Mouse (Mus musculus) kidney, adult 11 months (tissue): ENCODE measurements around the gene AL732309.1.

ENCODE experiments used
- DNase-seq: peaks from one replicate; pipeline ENCODE4 v3.0.0; 2022

Gene AL732309.1

DNA sequence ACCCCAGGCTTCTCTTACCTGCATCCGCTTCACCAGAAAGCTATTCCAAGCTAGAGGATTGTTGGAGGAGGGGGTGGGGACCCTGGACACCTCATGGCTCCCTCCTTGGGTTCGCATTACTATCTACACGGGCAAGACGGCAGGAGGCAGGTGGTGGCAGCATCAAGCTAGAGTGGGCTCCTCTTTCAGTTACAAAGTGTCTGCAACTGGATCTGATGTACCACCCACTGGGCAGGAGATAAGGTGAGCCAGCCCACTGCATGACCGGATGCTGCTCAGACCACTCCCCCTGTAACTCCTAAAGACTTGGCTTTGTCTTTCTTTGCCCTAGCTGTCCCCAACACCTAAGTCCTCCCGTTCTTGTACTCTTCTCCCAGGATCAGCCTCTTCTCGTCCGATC lies 10.0 kb downstream of the AL732309.1 start, which contains the start of gene Rnf224:
Gene Rnf224 (minus strand): TSS at position 174 of the 400 bp plus-strand sequence.
- DNase-seq = no peak

DNA sequence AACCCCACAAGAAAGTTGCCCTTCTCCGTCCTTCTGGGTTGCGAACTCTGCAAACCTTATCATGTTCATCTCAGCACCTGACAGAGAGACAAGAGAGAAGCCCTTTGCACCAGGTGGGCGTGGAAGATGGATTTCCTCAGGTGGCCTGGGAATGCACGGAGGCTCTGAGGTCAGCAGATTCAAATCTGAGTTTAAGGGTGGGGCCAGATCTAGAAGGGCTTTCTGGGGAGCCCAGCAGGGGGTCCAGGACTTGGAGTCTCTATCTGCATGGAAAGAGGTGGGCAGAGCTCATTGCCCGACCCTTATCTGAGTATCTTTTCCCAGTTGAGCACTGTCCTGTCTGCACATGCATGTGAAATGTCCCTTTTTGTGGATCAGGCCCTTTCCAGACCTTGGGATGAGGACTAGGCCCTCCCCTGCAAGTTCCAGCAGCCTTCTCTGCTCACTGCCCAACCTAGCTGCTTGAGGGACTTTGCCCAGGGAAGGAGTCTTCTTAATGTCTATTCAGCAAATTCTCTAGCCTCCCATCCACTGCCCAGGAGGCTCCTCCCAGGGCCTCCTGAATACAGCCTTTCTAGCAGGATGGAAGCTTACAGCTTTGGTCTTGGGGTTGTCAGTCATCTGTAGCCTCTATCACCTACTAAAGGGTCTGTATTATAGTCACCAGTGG lies 12.0 kb downstream of the AL732309.1 start:
- DNase-seq = peak; percentile 78

DNA sequence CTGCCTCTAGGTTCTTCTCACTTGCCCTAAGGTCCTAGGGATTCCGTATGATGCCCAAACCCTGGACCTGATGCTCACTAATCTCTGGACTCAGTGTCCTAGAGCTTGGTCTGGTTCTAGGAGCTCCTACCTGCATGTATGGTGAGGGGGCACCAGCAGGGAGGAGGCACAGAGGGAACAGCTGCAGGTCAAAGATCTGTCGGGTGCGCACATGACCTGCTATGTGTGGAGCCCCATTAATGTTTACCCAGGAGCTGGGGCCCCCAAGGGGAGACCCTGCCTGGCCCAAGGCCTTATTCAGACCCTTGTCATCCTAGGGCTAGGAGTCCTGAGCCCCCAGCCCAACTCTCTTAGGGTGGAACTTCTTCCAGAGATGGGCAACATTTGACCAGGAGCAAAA lies 12.6 kb downstream of the AL732309.1 start, which contains the start of gene Slc34a3:
Gene Slc34a3 (minus strand): TSS at position 315 of the 400 bp plus-strand sequence.
- peak; percentile 63 for DNase-seq

DNA sequence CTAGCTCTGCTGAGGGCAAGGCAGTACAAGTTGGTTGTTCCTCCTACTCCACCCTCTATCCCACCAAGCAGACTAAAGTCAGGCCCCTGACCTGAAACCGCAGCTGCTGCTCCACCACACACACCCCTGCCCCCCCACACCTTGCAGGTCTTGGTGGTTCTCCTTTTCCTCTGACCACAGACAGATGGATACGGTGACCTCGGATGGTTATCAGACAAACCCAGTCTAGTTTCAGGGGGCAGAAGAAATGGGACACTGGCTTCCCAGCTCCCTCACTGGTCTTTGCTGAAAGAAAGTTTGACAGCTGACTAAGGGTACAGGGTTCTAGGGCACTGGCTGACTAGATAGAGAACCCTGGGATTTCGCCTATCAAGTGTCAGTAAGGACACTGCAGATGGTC lies 13.2 kb downstream of the AL732309.1 start:
- DNase-seq = no peak

DNA sequence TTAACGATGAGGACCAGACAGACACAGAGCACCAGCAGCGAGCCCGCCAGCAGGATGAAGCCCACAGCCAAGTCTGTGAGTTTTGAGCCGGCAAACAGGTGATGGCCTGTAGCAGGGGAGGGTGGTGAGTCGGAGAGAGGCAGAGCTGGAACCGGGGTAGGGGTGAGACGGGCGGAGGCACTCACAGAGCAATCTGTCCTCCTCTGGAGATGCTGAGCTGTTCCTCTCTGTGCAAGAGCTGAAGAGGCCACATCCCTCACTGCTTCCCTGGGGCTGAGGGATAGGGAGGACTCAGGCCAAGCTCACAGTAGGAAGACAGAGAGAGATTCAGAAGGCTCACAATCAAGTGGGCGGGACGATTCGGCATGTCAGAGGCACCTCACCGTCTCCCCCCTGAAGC lies 15.6 kb downstream of the AL732309.1 start:
- no peak for DNase-seq

DNA sequence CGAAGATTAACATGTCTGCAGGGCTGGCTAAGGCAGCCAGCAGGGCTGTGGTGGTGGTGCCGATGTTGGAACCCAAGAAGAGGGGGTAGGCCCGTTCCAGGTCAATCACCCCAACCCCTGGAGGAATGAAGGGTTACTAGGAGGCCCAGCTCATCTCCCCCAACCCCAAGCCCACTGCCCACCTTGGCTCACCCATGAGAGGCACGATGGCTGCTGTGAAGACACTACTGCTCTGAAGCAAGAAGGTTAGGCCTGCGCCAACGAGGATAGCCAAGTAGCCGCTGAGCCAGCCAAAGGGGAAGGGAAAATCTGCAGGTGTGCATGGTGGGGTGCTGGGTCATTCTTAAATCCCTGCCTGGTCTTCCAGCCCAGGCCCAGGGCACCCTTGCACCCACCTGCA lies 16.1 kb downstream of the AL732309.1 start:
- no peak for DNase-seq

DNA sequence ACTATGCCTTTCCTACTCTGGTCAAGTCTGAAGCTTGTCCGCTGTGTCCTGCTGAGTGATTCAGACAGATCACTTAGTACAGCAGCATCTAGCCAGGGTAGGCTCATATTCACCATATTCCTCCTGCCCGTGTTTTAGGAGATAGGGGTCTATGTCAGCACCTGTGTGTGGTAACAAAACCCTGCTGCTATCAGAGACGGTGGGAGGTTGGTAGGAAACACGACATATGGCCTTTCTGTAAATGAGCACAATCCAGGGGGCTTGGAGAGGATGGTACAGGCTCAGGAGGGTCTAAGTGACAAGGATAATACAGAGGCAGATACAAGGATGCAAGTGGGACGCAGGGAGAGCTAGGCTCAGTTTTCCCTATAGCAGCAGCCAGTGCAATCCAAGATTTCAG lies 17.1 kb downstream of the AL732309.1 start:
- DNase-seq = no peak

DNA sequence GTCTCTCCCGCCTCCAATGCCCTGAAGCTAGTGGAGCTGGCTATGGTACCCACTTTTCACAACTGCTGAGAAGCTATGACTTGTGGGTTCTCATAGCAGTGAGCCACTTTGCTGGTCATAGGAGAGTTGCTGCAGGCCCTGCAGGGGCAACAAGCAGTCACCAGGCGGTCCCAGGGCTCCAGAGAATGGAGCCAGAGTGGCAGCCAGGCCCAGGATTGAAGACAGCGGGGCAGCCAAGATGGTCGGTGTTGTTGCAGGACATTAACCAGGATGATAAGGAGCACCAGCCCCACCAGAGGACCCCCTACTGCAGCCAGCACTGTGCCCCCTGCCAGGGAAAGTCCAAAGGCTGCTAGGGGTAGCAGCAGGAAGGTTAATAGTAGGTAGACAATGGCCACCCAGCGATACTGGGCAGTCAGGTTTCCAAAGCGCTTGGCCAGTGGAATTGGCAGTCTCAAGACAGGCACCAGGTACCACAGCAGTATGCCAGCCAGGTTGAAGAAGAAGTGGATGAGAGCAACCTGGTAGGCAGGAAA lies 17.6 kb downstream of the AL732309.1 start:
- DNase-seq = no peak

DNA sequence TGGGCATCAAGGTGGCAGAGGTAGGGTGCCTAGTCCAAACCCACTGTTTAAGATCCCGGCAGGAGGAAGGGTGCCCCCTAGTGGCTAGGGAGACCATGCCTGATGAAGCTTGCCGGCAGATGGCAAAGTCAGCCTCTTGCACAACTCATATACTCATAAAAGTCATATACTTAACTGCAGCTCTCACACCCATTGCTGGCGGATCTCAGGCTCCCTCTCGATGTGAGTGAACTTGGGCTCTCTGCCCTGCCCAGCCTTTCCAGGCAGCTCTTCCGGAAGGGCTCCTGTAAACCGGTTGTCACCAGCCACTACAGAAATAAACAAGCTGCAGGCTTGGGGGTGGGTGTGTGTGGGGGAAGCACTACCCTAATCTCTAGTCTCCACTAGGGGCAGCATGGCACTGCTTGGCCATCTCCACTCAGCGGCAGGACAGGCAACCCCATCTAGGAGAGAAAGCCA lies 18.2 kb downstream of the AL732309.1 start:
- peak; percentile 94 for DNase-seq

DNA sequence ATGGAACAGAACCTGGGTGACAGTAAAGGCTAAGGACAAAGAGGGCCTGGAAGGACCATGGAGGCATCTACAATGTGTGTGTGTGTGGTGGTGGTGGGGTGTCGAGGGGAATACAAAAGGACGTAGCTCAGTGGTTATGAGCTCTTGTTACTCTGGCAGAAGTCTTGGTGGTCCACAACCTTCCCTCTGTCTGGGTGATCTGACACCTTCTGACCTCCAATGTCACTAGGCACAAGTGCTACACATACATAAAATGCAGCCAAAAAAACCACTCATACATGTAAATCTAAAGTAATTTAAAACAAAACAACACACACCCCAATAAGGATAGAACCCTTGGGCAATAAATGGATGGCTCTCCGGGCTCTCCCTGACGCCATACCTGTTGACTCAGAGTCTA lies 19.3 kb downstream of the AL732309.1 start:
- DNase-seq = no peak

DNA sequence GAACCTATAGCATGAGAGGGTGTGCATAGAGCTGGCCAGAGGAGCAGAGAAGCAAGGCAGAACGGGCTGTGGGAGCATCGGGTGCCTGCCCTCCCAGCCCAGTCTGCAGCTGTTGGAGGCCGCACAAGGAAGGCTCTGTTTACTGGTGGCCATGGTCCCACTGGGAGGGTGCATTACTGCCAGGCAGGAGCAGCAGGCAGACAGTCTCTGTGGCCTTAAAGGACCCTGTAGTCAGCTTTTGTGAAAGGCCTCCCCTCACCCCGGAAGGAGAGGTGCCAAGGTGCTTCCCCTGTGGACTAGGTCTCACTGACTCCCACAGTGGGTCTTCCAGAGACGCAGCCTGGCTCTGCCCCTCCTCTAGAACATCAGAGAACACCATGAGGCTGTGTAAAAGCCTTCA lies 19.8 kb downstream of the AL732309.1 start:
- DNase-seq = no peak

DNA sequence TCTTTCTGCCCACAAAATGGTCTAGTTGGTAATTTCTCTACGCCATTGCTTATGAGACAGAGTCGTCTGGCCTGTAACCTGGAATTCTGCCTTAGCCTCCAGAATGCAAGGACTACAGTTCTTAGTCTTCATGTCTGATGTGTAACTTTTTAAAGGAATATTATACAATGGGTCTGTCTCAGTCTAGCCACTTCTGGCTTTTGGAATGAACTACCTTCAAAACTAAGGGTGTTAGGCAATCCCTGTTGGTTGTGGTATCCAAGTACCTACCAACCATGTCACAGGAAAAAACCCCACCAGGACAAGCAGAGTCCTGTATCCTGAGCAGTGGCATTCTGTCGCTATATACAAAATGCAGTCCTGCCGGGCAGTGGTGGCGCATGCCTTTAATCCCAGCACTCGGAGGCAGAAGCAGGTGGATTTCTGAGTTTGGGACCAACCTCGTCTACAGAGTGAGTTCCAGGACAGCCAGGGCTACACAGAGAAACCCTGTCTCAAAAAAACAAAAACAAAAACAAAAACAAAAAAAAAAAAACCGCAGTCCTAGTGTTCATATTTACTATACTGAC lies 20.8 kb downstream of the AL732309.1 start:
- no peak for DNase-seq

DNA sequence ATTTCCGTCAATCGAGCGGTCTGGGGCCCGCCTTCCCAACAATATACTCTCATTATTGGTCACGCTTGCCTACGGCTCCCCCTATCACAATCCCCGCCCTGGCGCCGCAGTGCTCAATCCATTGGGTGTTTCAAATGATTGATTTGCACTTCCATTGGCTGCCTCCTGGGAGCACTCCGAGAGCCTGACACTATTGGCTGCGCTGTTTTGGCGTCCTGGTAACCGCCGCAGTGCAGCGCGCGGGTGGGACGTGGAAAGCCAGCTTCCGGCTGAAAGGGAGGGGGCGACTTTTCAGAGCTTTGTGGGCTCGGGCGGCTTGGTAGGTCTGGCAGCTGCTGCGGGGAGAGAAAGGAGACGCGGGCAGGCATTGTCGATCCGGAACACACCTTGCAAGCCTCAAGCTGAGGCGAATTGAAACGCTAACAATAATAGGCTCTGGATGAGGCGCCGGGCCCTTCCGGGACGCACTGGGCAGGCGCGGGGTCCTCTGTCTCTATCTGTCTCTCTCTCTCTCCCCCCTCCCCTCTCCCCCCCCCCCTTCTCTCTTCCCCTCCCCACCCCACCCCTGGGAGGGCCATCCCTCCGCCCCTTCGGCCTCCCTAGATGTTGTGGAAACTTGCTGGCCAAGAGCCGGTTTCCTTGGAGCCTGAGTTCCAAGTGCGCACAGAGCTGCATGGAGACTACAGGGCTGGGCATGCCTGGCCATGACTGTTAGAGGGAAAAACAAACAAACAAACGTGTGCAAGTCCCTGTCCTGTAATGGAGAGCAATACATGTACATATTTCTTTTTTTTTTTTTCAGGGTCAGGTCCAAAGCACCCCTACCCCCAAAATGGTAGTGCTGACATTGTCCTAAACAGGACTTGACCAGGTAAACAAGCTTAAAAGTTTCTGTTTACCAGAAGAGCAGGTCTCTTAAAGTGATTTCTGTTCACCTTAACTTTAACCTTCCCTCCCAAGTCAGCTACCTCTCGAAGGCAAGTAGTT lies 21.6 kb downstream of the AL732309.1 start:
- peak; percentile 100 for DNase-seq

DNA sequence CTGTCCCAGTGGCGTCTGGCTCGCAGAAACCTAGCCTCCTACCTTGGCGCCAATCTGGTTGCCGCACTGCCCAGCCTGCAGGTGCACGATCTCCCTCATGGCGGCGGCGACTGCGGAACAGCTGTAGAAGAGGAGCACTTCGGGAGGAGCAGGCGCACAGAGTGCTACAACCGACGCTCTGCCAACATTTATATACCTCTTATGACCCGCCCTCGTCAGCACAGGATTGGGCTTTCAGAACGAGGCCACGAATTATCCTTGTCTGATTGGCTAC lies 22.2 kb downstream of the AL732309.1 start, which contains the start of gene Tubb4b:
Gene Tubb4b (minus strand): TSS at position 211 of the 274 bp plus-strand sequence.
- DNase-seq = no peak

DNA sequence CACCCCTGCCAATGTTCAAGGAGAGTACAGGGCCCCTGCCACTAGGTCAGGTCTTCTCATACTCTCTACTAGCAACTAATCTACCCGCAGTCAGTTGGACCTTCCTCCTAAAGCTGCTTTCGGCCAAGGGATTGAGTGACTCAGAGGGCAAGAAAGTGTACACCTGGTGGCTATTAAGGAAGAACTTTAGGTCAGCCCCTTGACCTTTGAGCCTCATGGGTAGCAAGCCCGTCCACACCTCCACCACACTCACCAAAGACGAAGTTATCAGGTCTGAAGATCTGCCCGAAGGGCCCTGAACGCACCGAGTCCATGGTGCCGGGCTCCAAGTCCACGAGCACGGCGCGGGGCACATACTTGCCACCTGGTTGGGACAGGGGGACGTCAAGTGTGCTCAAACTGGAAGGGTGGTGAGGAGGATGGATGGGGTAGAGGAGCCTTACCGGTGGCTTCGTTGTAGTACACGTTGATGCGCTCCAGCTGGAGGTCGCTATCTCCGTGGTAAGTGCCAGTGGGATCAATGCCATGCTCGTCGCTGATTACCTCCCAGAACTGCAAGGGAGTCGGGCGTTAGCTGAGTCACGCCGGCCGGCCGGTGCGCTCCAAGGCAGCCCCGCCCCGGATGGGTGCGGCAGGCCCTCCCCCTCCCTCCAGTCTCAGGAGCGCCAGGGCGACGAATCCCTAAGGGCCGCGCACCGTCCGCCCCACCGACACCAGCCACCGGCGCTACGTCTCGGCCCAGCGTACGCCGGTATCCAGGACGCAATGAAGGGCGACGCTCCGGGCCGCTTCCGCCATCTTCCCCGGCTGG lies 22.8 kb downstream of the AL732309.1 start:
- peak; percentile 85 for DNase-seq

DNA sequence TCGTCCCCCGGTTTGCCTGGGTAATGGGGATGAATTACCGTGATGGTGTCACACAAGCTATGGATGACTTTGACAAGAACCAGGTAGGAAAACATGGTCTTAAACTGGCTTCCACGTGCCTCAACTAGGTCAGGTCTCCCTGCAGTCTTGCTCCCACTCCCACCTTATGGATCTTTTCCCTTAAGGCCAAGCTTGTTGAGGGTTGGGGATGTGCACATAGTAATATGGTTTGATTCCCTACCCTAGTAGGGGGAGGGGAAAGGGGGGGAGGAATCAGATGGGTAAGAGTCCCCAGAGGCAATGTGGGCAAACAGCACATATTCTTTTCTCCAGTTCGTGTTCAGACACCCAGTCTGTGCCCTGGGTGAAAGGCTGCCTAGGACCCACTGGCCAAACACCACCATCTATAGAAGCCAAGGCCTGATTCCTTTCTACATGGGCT lies 25.3 kb downstream of the AL732309.1 start:
- DNase-seq = no peak

DNA sequence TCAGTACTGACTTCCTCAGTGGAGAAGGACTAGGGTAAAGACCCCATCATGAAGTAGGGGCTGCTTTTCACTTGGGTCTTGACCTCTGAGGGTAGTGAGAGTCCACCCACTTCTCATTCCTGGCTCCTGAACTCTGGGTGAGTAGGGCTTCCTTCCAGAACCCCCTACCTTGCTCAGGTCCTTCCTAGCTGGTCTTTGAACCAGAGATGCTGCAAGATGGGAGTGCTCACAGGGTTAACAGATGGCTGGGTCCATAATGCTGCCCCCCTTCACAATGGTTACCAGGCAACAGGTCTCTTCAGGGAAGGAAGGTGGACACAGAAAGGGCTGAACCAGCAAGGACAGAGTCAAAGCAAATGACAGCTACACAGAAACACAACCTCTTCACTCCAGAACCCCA lies 28.2 kb downstream of the AL732309.1 start, which contains the start of gene Fam166a:
Gene Fam166a (plus strand): TSS at position 301 of the 400 bp plus-strand sequence.
- no peak for DNase-seq

DNA sequence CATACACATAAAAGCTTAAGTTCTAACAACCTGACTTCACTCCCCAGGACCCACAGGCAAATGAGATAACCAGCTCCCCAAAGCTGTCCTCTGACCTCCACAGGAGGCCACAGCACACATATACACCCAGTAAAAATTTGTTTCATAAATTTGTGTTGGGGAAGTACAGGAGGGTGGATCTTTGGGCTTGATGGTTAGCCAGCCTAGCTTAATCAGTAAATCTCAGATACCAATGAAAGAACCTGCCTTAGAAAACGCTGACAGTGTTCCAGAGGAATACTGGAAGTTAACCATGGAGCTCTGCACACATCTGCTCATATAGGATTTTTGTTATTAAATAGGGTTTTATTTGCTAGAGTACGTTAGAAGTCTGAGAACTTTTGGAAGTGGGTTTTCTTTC lies 29.0 kb downstream of the AL732309.1 start:
- DNase-seq = no peak

DNA sequence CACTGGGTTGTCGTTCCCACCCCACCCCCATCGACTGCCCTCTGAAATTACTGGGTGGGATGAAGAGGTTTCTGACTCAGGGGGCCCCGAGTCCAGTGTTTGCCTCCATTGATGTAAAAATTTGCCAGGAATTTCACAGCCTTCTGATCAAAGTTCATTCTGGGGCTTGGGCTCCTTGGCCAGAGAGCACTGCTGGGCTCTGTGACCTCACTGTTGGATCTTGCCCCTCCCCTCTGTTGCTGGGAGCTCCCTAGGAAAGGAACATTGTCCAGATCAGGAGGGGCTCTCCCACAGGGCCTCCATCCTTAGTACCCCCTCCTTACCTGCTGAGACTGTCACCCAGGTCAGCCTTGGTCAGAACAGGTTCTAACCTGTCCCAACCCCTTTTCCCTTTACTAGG lies 32.2 kb downstream of the AL732309.1 start, which contains the start of gene Stpg3:
Gene Stpg3 (minus strand): TSS at position 194 of the 400 bp plus-strand sequence.
- peak; percentile 68 for DNase-seq

DNA sequence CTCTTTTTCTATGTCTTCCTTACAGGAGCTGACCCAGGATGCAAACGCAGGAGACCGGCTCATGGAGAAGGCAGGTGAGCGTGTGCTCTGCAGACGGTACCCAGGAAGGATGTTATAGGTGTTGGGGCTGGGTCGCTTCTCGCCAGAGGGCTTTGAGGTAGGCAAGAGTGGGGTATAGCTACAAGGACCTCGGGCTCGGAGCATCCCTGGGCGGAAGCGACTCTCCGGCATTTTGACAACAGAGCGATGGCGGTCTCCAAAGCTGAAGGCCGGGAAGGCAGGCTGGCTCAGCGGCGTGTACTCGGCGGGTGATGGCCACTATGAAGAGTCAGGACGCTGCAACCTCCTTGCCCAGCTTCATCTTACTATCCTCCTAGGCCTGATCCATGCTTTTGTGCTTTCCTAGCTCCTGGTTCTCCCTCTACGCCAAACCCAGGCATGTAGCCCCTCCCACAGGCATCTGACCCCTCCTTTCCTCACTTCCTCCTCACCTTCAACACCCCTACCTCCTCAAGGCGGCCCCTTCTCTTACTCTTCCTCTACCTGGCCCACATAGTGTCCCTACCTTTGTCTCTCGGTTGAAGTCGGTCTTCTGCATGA lies 33.3 kb downstream of the AL732309.1 start:
- no peak for DNase-seq

DNA sequence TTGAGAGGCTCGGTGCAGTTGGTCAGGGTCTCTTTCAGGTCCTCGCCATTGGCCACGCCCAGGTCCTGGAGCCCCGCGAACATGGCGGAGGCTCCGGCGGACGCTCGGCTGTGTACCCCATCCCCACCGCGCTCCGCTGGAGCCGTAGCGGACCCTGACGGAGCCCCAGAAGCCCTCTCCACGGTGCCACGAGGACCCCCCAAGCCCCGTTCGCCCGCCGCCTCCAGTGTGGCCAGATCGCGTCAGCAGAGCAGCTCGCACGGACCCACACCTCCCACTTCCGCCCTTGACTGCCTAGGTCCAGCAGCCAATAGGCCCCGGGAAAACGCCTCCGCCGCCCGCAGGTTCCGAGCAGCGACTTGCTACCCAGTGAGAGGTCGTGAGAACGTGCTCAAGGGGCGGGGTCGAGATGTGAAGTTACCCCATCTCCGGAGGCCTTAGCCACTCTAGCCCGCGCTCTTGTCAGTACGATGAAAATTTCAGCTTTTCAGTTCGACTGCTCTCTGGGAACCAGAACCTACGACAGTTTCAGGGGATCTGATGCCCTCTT lies 35.5 kb downstream of the AL732309.1 start, which contains the start of gene Nelfb:
Gene Nelfb (minus strand): TSS at position 369 of the 550 bp plus-strand sequence.
- DNase-seq = peak; percentile 89
